Mouse (Mus musculus) erythroblast, embryonic 14.5 days (primary cell): ENCODE data around the gene Sh3rf3.

ENCODE experiments used
- GATA1 ChIP-seq: IDR thresholded peaks from 2 replicates; pipeline ENCODE4 v1.6.1; 2012; ENCODE audit warnings: low read length, inconsistent platforms, mixed read lengths
- TAL1 ChIP-seq: IDR thresholded peaks from 3 replicates; pipeline ENCODE4 v1.6.1; 2012; ENCODE audit warnings: low read length, inconsistent platforms, mixed read lengths

DNA sequence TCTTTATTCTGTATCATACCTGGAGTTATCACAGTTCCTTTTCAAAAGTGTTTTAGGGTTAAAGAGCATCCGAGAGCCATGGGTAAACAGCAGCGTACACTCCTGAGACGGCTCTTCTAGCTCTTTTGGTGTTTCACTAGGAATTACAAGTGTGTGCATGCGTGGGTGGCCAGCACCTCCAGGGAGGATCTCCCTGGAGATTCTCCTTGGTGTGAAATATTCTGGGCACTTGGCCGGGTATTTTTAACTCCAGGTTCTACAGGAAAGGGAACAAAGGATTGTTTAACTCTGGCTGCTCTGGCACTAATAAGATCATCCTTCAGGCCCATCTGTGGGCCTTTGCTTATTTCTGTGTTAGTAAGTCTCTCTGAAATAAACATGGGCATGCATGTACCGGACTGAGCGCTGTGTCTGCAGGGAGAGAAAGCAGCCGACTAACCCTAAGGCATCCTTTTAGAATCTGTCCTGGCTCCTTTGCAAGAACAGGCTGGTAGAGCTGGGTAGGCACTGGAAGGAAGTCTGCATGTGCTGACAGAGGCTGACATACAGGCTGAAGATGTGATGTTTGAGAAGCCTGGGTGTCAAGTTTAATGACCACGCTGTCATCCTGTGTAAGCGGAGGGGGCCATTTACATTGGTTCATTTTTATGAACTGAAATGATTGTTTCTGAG is 58.1 kb downstream of the Sh3rf3 start:
- TF ChIP-seq TAL1, result no peak
- TF ChIP-seq GATA1, result no peak
